Mouse (Mus musculus) cerebellum, postnatal 25 days (tissue): ENCODE measurements around the gene Rbm47.

Experiments
- DNase-seq, 2 experiments: peaks; one replicate each; pipeline ENCODE4 v3.0.0; 2021; ENCODE audit warnings: mixed read lengths in 2 of 2

Gene Rbm47

DNA sequence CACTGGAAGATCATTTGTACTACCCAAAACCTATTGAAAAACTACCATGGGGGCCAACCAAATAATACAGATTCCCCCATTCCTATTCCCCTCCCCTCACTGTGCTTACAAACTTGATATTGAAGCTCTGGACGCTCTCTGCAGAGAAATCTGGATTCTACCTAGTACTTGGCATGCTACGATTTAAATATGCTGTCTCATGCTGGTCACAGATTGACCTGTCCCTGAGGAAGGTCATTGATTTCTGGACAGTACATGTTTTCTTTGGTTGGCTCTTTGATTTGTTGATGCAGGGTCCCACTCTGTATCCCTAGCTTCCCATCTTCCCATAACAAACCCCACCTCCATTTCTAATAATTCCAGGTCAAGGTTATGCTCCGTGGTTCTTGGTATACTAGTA, 88.4 kb downstream of the Rbm47 start:
- DNase-seq: no peak

DNA sequence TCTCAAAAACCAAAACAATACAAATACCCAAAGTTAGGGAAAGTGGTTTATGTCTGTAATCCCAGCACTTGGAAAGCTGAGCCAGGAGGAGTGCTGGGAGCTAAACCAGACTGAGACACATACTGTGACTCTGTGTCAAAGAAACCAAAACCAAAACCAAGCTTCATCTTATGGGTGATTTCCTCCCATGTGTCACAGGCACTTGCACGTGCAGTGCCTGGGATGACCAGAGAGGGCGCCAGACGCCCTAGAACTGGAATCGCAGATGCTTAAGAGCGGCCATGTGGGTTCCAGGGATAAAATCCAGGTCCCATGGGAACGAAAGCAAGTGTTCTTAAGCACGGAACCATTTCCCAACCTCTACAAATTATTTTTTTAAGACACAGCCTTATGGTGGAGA, 89.6 kb downstream of the Rbm47 start:
- DNase-seq: peak; percentile 10 to 31

DNA sequence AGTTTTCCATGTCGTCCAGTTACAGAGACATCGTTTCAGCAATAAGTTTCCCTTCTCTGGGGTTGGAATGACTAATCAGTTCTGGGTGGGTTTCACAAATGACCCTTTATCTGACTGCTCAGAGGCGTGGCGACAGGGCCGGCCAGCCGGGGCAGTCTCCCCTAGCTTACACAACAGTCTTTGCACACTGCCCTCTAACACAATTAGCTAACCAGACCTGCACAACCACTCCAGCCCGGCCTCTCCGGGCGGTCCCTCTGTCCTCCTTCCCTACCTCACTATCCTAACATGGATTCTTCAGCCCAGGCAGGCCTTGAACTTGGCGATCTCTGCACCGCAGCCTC, 90.7 kb downstream of the Rbm47 start:
- DNase-seq: no peak

DNA sequence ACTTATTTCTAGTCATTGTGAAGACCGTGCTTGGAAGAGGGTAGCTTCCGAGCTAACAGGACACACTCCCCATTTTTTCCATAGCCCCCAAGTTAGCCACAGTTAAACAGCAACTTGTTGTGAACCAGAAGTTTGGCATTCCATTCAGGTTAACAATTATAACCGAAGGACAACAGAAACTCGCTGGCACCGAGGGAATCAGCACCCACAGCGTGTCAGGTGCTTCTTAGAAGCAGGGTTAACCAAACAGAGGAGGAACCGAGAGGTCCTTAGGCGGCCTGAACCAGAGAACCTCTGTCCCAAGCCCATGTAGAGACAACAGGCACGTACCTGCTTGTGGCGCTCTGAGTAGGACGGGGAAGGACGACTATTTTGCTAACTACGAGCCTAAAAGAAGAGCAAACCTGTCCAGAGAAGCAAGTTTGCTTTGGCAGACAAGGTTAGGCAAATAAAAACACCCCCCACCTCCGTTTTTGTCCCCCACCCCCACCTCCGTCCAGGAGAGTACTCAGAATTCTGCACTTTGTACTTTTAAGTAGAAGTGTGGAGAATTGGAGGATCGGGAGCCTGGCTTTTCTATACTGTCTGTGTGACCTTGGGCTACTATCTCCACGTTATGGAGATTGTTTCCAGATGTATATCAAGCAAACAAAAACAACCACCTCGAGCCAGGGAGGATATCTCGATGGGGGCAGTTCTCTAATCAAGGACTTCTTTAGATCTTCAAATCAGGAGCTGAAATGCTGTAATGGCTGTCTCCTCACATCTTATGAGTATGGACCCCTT, 91.3 kb downstream of the Rbm47 start:
- DNase-seq: no peak

DNA sequence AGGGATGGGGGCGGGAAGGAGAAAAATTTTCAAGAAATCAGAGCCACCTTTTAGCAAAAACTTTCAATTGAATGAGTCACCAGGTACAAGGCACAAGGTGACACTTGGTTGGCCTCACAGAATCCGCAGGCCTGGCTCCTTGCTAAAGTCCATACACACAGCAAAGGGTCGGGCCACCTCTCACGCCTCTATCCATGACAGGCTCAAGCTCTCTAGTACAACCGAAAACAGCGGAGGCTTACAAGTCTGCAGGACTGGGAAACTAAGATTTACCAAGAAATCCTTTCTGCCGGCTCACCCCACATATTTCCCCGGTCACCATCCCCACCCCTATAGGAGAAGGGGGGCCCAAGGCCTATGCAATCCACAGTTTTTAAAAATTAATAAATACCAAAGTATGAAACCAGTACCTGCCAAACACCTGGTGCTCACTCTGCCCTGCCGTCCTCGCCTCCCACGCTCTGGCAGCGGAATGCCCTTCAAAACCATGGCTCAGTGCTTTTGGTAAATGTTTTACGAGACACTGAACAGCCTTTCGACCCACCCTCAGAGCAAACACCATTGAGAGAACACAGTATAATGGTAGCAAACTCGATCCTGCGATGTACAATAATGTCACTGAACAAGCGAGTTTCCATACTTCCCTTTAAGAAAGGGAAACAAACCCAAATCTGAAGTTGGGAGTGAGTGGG, 92.2 kb downstream of the Rbm47 start:
- no peak for DNase-seq

DNA sequence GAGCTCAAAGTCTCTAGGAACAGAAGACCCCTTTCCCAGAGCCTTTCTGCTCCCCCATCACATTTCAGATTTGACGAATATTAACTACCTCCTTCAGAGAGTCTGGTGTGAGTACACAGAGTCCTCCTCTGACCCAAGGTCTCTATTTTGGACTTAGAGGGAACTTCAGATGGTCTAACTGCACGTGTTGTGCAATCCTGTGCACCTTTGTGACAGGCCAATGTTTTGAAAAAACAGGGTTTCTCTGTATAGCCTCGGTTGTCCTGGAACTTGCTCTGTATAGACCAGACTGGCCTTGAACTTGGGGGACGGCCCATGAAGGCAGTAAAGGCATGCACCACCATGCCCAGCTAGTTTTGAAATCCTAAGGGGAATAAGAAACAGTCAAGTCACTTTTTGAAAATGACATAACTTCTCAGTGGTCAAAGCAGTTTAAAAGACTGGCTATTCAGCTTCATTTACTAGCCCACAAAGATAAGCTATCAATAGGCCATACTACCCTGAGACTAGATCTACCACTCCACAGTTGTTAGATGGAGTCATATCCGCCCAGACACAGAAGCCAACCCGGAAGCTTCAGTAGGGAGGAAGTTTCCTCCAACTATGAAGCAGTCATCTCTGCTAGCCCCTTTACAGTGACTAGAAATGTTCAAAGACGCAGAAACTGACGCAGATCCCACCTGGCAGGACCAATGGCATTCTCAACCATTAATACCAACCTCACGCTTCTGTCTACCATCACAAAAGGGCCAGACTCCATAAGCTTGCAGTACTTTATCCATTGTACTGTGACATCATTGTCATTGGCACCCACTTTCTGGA, 93.3 kb downstream of the Rbm47 start:
- no peak for DNase-seq

DNA sequence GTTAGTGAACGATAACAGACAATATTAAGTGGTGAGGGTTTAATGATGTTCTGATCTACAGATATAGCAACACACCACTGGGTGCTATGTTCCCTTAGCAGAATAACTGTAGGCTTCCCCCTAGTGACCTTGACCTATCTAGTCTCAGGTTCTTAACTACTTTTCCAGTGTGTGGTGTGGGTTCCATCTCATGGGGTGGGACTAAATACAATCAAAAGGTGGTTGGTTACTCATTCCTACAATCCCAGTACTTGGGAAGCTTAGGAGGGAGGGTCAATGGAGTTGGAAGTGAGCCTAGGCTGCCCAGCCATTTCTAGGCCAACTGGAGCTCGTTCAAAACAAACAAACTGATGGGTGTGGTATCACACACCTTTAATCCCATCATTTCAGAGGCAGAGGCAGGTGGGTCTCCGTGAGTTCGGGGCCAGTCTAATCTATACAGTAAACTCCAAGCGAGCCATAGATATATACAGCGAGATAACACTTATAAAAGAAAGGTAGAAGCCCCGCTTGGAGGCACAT, 94.4 kb downstream of the Rbm47 start:
- no peak for DNase-seq

DNA sequence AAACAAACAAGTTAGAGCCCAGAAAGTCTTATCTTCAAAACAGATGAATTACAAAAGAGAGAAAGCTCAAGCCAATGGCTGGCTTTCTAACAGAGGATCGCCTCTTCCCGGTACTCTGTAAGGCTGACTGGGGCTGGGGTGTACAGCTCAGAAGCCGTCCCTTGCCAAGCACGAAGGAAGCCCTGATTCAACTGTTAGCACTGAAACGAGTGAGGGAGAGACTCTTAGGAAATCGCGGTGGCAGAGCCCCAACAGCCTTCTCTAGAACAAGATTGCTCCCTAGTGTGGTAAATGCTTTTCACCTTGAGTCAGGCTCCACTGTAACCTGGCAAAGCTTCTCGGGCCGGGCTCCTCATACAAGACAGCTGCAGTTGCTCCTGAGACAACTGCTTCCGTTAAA, 95.5 kb downstream of the Rbm47 start:
- DNase-seq: no peak

DNA sequence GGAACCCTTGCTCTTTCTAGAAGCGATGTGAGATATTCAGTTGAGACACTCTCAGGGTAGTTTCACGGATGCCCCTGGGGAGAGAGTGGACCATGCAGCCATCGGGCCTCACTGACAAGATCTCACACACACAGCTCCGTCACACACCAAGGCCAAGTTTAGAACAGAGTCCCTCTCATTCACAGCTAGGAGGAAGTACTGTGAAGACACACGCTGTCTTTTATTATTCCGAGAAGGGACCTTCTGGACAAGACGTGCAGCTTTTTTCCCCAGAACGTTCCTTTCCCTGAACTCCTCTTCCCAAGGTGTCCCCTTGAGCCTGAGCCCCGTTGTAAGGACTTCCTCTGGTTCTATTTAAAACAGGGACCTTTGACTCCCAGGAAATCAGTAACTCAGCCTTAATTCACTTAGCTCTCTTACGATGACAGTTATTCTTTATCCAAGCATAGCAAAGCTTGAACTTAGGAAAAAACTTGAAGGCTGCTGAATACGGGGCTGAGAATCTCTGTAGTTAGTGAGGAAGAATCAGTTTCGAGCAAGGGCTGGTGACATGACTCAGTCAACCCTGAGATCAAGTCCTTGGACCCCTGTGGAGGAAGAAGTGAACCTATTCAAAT, 96.1 kb downstream of the Rbm47 start:
- no peak for DNase-seq

DNA sequence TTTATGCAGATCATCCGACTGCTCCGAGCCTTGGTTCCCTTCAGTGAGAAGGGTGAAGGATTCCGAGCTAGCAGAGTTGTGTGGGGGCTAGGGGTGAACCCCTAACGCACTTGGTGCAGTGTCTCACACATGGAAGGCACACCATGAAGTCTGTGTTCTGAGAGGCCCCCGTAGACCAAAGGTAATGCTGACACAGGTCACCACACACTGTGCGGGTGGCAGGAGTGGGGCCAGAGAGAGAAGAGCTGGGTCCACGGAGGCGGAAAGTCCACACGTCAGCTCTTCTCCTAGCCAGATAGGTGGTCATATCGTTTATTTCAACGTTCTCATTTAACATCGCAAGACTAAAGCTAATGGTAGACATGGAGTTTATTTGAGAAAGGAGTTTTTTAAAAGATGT, 97.0 kb downstream of the Rbm47 start:
- no peak for DNase-seq

DNA sequence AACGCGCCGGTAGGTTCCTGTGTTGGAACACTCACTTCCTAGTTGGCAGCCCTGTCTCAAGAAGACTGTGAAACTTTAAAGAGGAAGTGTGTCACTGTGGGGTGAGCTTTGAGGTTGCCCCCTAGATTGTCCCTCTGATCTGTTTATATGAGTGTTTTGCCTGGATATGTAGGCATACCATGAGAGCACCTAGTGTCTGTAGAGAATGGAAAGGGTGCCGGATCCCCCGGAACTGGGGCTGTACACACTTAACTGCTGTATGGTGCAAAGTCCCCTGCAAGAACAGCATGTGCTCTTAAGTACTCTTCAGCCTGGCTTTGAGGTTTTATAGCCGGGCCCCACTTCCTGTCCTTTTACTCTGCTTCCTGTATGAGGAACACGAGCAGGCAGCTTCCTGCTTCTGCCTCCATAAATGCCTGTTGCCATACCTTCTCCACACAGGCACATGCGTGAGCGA, 97.9 kb downstream of the Rbm47 start:
- DNase-seq: no peak

DNA sequence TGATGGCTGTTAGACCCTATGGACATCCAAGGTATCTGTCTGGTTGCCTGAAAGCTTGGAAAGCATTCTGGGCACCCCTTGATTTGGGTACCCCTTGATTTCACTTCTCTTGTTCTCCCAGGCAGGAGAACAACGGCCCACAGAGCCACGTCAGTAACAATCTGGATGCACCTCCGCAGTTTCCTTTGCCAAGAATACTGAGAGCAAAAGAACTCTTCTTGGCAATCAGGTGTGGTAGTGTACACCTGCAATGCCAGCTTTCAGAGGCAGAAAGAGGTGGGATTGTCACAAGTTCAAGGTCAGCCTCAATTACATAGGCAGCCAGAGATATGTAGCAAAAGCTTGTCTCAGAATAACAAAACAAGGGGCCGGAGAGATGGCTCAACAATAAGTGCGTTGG, 98.7 kb downstream of the Rbm47 start:
- no peak for DNase-seq

DNA sequence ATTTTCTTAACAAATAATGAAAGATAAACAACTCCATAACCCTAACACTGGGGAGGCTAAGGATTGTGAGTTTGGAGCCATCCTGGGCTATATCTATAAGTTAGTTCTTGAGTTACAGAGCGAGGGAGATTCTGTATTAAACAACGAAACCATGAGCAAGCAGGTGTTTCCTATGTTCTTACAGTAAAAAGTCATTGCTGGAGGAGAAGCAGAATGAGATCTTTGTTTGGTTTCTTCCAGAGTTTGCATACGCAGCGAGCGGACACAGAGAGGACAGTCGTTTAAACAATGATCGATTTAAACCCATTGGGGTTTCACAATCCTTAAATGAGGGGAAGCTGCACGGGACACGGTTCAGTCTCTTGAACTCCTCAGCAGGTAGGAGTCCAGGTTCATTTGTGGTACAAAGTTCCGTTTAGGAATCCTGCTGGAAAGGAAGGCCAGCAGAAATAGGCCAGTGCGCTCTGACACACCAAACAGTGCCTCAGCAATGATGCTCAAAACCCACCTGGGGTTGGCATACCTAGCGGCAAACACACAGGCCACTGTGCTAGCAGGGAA, 99.2 kb downstream of the Rbm47 start:
- no peak for DNase-seq

DNA sequence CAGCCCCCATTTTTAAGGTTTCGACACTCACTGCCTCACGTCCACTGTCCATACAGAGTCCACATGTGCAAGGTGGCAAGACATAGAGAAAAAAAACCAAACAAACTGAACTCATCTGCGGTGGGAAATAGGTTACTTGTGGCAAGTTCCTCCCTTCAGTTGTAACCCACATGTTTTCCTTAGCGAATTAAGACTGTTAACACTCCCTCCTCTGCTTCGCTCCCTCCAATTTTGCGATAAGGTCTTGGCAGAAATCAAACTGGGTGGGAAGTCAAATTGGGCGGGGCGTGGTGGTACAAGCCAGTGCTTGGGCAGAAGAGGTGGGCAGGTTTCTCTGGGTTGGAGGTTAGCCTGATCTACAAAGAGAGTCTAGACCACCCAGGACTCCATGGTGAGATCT, 101.2 kb downstream of the Rbm47 start:
- DNase-seq: no peak

DNA sequence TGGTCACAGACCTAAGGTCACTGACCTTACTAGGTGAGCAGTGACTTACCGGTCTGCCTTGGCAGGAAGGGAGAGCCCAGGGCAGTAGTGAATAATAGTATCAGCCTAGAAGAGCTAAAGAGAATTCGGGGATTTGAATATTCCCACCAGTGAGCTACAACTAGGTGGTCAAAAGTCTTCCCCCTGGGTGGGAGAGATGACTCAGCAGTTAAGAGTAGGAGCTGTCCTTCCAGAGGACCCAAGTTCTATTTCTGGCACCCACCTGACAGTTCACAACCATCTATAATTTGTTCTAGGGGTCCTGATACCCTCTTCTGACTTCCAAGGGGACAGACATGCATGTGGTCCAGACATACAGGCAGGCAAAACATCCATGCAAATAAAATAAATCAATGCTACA, 102.6 kb downstream of the Rbm47 start:
- no peak for DNase-seq

DNA sequence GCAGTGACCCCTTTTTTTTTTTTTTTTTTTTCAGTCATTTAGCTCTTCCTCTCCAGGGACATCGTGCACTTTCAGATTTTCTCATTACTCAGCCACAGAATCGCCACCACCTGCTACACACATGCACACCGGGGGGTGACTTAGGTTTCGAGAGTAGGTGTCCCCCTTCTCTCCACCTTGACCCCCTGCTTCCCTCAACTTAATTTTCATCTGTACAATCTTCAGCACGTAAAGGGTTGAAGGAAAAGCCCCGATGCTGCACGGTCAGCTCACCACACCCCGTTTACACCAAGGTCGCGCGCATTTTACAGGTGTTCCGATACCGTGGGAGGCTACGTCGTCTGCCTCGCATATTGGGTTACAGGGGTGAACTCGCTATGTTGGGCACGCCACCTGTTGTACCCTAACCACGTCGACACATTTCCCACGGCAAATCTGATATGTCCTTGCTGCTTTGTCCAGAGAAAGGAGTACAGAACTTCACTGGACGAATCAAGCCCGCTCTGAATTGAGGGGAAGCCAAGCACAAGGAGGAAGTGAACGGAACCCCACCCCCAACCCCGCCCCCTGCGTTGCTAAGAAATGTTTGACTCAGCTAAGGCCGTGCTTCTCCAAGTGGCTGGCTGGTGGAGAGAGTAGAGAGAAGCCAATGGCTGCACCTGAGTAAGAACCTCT, 103.3 kb downstream of the Rbm47 start:
- no peak for DNase-seq

DNA sequence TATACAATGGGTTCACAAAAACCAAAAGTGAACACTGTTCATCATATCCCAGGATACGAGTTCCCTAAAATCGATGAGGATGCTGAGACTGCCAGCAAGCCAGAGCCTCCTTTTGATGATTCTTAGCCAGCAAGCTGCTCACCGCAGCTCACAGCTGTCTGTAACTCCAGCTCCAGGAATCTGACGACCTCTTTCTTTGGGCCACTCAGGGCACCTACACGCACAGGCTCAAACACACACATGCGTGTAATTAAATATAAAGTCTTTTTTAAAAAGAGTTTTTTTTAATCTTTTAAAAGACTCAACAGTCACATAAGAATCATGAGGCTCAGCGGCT, 103.8 kb downstream of the Rbm47 start:
- no peak for DNase-seq

DNA sequence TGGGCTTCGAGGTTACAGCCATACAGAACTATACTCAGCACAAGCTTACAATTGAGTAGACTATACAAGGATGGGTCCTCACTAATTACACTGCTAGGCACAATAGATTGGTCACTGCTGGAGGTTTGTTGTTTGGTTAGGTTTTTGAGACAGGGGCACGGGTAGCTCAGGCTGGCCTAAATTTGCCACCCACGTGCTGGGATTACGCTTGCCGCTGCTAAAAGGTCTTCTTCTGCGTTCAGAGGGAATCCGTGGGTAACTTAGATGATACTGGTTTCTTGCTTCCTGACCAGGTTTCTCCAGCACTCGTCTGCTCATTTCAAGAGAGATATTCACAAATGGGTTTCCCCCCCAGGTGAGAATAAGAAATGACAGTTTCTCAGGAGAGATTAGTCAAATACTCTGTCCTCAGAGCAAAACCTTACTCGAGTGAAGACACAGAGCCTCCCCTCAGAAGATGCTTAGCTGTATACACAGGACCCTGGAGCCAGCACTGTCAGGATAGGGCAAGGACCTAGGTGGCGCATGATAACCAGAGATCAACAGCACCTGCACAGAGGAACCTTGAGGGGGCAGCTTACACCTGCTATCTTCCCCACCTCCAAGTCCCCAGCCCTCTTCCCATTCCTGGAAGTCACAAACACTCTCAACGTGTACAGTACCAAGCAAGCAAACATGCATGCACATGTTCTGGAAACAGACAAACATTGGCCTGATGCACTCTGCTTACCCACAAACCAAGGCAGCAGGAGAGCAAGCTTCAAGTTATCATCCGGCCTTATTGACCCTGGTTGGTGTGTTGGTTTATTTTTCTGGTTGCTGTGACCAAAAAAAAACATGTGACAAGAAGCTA, 104.6 kb downstream of the Rbm47 start:
- DNase-seq: no peak

DNA sequence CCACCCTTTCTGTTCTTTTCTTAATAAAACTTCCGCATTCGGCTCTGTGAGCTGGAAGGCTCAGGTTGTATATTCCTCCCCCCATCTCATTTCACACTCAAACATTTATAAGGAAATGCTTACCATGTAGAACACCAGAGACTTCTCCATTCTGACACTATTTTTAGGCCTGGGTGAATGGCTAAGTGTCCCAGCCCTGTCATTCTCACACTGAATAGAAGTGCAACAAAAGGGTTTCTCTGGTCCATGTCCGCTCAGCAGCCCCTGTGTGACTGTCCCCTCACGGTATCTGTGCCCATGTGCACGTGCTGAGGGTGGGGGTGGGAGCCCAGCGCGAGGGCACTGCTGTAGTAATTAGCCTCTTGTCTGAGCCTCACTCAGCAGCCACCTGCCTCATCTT, 105.7 kb downstream of the Rbm47 start:
- DNase-seq: no peak

DNA sequence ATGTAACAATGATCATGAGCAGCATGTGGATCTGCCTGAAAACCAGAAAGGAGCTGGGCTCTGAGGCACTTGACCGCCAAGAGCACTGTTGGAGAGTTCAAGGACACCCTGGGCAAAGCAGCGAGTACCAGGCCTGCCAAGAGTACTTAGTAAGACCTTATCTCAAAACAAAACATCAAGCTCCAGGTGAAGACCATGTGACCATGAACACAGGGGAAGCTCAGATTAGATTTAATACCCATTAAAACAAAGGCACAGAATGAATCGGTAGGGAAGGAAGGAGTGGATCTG, 110.0 kb downstream of the Rbm47 start:
- no peak for DNase-seq
